Mouse (Mus musculus) liver, adult 2 months (tissue): Measurements from ENCODE around the gene Cldn3. TPM values are rescaled to one million over a fixed set of nuclear protein-coding genes. Genes with fewer than 3 reads are reported as not detected.

Experiments used
- DNase-seq: peaks from one replicate; pipeline ENCODE4 v3.0.0-alpha.2; 2011; ENCODE audit warnings: low read depth, low spot score; ENCODE audit errors: extremely low read depth
- H3K27ac ChIP-seq: fragments of 200-500 bp; replicated peaks from 2 replicates; pipeline ENCODE4 v1.5.1; 2012; ENCODE audit warnings: low read depth, mild to moderate bottlenecking, control low read depth, inconsistent platforms, low read length; ENCODE audit not compliant: insufficient read depth
- H3K27me3 ChIP-seq: fragments of 200-500 bp; 2 replicates; pipeline ENCODE4 v1.6.1; 2012; ENCODE audit warnings: mild to moderate bottlenecking, moderate library complexity, low read length, inconsistent platforms; ENCODE audit not compliant: control insufficient read depth, insufficient read depth
- H3K36me3 ChIP-seq: fragments of 200-500 bp; 2 replicates; pipeline ENCODE4 v1.6.1; 2012; ENCODE audit warnings: low read length, inconsistent platforms; ENCODE audit not compliant: control insufficient read depth, insufficient read depth
- H3K4me1 ChIP-seq: fragments of 200-500 bp; 2 replicates; pipeline ENCODE4 v1.6.1; 2011; ENCODE audit warnings: low read length; ENCODE audit not compliant: control insufficient read depth, insufficient read depth
- H3K4me3 ChIP-seq: fragments of 200-500 bp; 2 replicates; pipeline ENCODE4 v1.5.1; 2011; ENCODE audit warnings: low read depth, mild to moderate bottlenecking, control low read depth, low read length, moderate library complexity; ENCODE audit not compliant: insufficient read depth
- H3K79me2 ChIP-seq: fragments of 200-500 bp; 2 replicates; pipeline ENCODE4 v1.6.1; 2012; ENCODE audit warnings: inconsistent platforms, mild to moderate bottlenecking, low read length, moderate library complexity; ENCODE audit not compliant: control insufficient read depth, insufficient read depth
- H3K9ac ChIP-seq: fragments of 200-500 bp; 2 replicates; pipeline ENCODE4 v1.6.1; 2012; ENCODE audit warnings: low read depth, mild to moderate bottlenecking, control low read depth, inconsistent platforms, low read length
- CTCF ChIP-seq: fragments of 200-500 bp; IDR thresholded peaks from 2 replicates; pipeline ENCODE4 v1.5.1; 2011; ENCODE audit warnings: low read depth, low read length, control low read depth
- POLR2A ChIP-seq: fragments of 200-500 bp; IDR thresholded peaks from 2 replicates; pipeline ENCODE4 v1.6.1; 2011; ENCODE audit warnings: low read length, control low read depth; ENCODE audit not compliant: insufficient read depth; ENCODE audit errors: extremely low read depth
- WGBS: fragments of 180-500 bp; shearing (Covaris S2); methylation state at CpG from one replicate; pipeline ENCODE4 v1.1.7; 2018; 5-methylcytosine and 5-hydroxymethylcytosine counted together
- polyA plus RNA-seq: library from polyadenylated mRNA; depleted of rRNA; stranded (reverse); fragments of >200 nt; gene quantifications from 2 replicates; pipeline ENCODE4 v1.2.3, GENCODE M21; 2012
- total RNA-seq: library from RNA; depleted of rRNA; stranded (reverse); fragments of >200 nt; gene quantifications from 2 replicates; pipeline ENCODE4 v1.2.3, GENCODE M21; 2014

Cldn3 gene
- total and polyA plus RNA-seq, 2 experiments = 49.9 to 291 TPM

DNA sequence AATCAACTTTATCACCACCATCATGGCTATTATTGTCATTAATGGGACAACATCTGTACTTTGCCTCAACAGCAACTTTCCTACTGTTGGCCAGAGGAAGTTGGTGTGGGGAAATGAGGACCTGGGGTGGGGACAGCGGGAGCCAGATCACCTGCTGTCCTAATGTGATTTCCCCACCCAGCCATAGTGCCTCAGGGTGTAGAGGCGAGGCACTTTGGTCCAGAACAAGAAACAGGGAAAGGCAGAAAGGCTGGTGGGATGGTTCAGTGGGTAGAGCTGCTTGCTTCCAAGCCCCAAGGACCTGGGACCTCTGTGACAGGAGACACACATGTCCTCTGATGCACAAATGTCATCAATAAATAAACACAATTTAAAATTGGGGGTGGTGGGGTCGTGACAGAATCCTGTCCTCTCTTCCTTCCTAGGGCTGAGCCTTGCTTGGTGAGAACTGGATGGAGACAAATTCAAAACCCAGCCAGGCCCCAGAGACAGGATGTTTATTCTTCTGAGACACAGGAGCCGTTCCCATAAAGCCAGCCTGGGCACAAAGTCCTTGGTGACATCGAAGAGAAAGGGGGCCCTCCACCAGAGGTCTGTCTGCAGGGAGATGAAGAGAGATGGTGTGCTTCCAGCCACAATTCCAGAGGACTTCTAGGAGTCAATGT lies 38.5 kb upstream of the Cldn3 start:
- Histone ChIP-seq H3K27me3 (0 out of 2 replicates have a peak, but pooled peaks cover 3% of the 10 kb centered on the region), H3K79me2 (no peaks in the 10 kb centered on the region), H3K4me1 (peaks cover 4% of the 10 kb centered on the region; the same call in 1 of the 2 replicates), H3K36me3 (no peaks in the 10 kb centered on the region), H3K27ac (no peak overlapping the region), H3K4me3 (no peak overlapping the region), H3K9ac (no peak overlapping the region)
- TF ChIP-seq POLR2A = no peak
- no peak for TF ChIP-seq CTCF
- no peak for DNase-seq
- WGBS = 45% methylated on average over 5 of the region's 5 CpGs

DNA sequence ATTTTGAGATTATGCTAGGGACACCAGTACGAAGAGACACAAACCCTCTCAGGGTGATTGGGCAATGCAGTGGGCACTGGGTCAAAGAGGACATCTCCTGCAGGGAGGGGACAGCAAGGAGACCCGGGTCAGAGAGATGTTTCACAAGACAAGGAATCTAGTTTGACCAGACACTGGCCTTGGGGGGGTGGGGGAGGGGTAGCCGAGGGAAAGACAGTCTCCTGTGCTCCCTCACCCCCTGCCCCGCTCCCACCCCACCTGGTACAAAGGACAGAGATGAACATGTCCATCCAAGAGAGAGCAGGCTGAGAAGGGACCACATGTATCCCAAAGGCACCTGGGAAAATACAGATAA lies 38.0 kb upstream of the Cldn3 start:
- H3K27me3 ChIP-seq = 0 out of 2 replicates have a peak, but pooled peaks cover 3% of the 10 kb centered on the region
- no peak overlapping the region for H3K9ac ChIP-seq
- no peak overlapping the region for H3K4me3 ChIP-seq
- 34% methylated on average over 4 of the region's 4 CpGs for WGBS
- no peak overlapping the region for H3K27ac ChIP-seq
- no peaks in the 10 kb centered on the region for H3K36me3 ChIP-seq
- TF ChIP-seq CTCF = no peak
- no peak for TF ChIP-seq POLR2A
- no peaks in the 10 kb centered on the region for H3K4me1 ChIP-seq
- H3K79me2 ChIP-seq = no peaks in the 10 kb centered on the region
- no peak for DNase-seq

DNA sequence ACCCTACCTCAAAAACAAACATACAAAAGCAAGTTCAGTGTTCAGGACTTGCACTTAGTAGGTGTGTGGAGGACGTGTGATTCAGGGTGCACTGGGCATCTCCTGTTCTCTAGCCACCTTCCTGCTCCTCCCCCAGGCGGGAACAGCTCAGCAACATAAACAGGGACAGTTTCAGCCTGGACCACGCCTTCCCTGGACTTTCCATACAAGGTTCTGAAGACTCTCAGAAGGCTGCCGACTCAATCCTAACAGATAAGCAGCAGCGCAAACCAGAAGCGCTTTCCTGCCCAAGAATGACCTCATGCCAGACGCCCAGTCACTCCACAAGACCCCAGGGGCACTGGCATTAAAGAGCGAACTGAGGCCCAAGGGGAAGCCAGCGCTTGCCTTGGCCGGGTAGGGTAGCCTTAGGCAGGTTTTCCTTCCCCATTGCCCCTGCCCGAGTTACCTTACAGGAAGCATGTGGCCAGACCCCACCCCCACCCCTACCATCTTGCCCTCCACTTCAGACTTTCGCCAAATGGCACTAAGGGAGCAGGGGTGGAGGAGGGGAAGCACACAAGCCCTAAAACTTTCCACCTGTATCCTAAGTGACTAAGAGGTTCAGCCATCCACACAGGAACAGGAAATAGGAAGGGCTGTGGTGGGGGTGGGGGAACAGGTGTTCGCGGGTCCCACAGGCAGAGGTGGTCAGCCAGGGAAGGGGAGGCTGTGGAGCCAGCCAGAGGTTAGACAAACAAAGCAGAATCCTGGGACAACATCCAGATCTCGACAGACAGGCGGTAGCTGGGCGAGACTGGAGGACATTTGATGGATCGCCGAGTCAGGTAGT lies 34.7 kb upstream of the Cldn3 start:
- Histone ChIP-seq H3K79me2 (no peaks in the 10 kb centered on the region), H3K9ac (no peak overlapping the region), H3K36me3 (no peaks in the 10 kb centered on the region), H3K4me1 (no peaks in the 10 kb centered on the region), H3K4me3 (no peak overlapping the region), H3K27ac (no peak overlapping the region), H3K27me3 (0 out of 2 replicates have a peak, but pooled peaks cover 3% of the 10 kb centered on the region)
- no peak for DNase-seq
- 12% methylated on average over 19 of the region's 19 CpGs for WGBS
- TF ChIP-seq POLR2A (no peak), CTCF (no peak)

DNA sequence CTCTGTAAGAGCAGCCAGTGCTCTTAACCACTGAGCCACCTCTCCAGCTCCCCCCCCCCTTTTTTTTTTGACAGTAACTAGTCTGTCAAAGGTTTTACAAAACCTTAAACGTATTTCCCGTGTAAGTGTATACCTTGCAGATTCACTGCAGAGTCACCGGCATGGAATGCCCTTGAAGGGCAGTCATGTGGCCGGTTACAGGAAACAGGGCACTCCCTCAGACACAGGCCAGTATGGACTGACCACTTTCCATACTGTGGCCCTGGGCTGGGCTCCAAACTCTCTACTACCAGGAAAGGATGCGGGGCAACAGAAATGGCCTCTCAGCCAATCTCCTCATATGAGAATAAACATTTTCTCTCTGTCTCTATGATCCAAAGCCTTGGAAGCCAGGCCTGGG lies 30.5 kb upstream of the Cldn3 start:
- H3K4me1 ChIP-seq = no peaks in the 10 kb centered on the region
- no peaks in the 10 kb centered on the region for H3K79me2 ChIP-seq
- H3K9ac ChIP-seq = no peak overlapping the region
- H3K4me3 ChIP-seq = no peak overlapping the region
- H3K27me3 ChIP-seq = no peaks in the 10 kb centered on the region
- WGBS = 74% methylated on average over 5 of the region's 5 CpGs
- TF ChIP-seq CTCF (no peak), POLR2A (no peak)
- no peak for DNase-seq
- no peak overlapping the region for H3K27ac ChIP-seq
- H3K36me3 ChIP-seq = no peaks in the 10 kb centered on the region

DNA sequence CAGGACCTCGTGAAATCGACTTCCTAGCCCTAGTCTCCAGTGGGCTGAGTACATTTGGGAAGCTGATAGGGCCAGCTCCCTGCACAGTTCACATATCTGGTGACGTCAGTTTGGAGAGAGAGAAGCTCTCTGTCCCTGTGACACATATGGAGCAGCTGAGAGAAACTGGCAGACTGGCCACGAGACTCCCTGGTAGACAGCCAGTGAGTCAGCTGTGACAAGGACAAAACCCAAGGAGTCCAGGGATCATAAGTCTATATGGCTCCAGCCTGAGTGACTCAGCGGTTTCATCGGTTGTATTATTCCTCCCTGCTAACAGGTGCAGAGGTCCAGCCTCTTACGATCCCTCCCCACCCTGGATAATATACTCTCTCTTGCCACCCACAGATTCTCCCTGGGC lies 26.9 kb upstream of the Cldn3 start:
- Histone ChIP-seq H3K36me3 (no peaks in the 10 kb centered on the region), H3K9ac (no peak overlapping the region), H3K79me2 (no peaks in the 10 kb centered on the region), H3K27me3 (no peaks in the 10 kb centered on the region), H3K27ac (no peak overlapping the region), H3K4me1 (no peaks in the 10 kb centered on the region), H3K4me3 (no peak overlapping the region)
- no peak for DNase-seq
- TF ChIP-seq POLR2A = no peak
- TF ChIP-seq CTCF = no peak
- 63% methylated on average over 7 of the region's 7 CpGs for WGBS

DNA sequence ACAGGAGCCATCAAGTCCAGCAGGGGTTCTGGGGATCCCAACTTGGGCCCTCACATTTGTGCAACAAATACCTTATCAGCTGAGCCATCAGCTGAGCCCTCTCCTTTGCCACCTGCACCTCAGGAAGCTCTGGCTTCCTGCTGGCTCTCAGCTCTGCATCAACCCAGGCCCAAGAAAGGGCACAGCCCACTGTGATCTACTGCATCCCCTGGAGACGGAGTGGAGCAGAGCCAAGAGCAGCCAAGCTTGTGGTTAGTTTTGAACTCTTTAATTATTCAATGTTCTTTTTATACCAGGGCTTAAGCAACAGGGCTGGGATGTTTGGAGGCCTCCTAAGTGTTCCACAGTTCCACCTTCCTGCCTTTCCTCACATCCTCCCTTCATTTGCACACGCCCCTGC lies 25.6 kb upstream of the Cldn3 start:
- no peaks in the 10 kb centered on the region for H3K36me3 ChIP-seq
- H3K4me3 ChIP-seq = no peak overlapping the region
- no peaks in the 10 kb centered on the region for H3K4me1 ChIP-seq
- TF ChIP-seq CTCF (no peak), POLR2A (no peak)
- no peaks in the 10 kb centered on the region for H3K79me2 ChIP-seq
- no peak for DNase-seq
- H3K27me3 ChIP-seq = no peaks in the 10 kb centered on the region
- no peak overlapping the region for H3K9ac ChIP-seq
- no peak overlapping the region for H3K27ac ChIP-seq
- 90% methylated on average over 2 of the region's 2 CpGs for WGBS
